Mouse (Mus musculus) brain, embryonic 14.5 days (tissue): Measurements from ENCODE around the gene Tuba1c.
A peak's percentile ranks its signal among the peaks of the same experiment; 100 is the strongest.

ENCODE experiments used
- CTCF ChIP-seq: fragments of 200-500 bp; IDR thresholded peaks from 2 replicates; pipeline ENCODE4 v1.5.1; 2012; ENCODE audit warnings: inconsistent platforms, mild to moderate bottlenecking, moderate library complexity, borderline replicate concordance; ENCODE audit not compliant: insufficient read depth, insufficient read length; ENCODE audit errors: extremely low read depth
- POLR2A ChIP-seq: fragments of 200-500 bp; IDR thresholded peaks from 2 replicates; pipeline ENCODE4 v1.6.1; 2012; ENCODE audit warnings: mild to moderate bottlenecking, inconsistent platforms, borderline replicate concordance; ENCODE audit not compliant: poor library complexity, insufficient read depth, insufficient read length, severe bottlenecking; ENCODE audit errors: extremely low read depth

- TF ChIP-seq POLR2A (peak; percentile 38; the same call in 1 of the 2 replicates), CTCF (no peak)
These were observed 45.1 kb downstream of the Tuba1c start for GRCm38 (mm10) chr15:99074600-99075333.
